Mouse (Mus musculus) brain, embryonic 14.5 days (tissue): ENCODE measurements around the gene Phactr1.

Experiments used
- CTCF ChIP-seq: fragments of 200-500 bp; IDR thresholded peaks from 2 replicates; pipeline ENCODE4 v1.5.1; 2012; ENCODE audit warnings: inconsistent platforms, mild to moderate bottlenecking, moderate library complexity, borderline replicate concordance; ENCODE audit not compliant: insufficient read depth, insufficient read length; ENCODE audit errors: extremely low read depth
- POLR2A ChIP-seq: fragments of 200-500 bp; IDR thresholded peaks from 2 replicates; pipeline ENCODE4 v1.6.1; 2012; ENCODE audit warnings: mild to moderate bottlenecking, inconsistent platforms, borderline replicate concordance; ENCODE audit not compliant: poor library complexity, insufficient read depth, insufficient read length, severe bottlenecking; ENCODE audit errors: extremely low read depth

- TF ChIP-seq POLR2A (no peak), CTCF (no peak)
Measured at GRCm38 (mm10) chr13:43104496-43104895, 424.1 kb downstream of the Phactr1 start.
